Comparison of ENCODE assay signal across 8 mouse cellular contexts in the genomic region with DNA sequence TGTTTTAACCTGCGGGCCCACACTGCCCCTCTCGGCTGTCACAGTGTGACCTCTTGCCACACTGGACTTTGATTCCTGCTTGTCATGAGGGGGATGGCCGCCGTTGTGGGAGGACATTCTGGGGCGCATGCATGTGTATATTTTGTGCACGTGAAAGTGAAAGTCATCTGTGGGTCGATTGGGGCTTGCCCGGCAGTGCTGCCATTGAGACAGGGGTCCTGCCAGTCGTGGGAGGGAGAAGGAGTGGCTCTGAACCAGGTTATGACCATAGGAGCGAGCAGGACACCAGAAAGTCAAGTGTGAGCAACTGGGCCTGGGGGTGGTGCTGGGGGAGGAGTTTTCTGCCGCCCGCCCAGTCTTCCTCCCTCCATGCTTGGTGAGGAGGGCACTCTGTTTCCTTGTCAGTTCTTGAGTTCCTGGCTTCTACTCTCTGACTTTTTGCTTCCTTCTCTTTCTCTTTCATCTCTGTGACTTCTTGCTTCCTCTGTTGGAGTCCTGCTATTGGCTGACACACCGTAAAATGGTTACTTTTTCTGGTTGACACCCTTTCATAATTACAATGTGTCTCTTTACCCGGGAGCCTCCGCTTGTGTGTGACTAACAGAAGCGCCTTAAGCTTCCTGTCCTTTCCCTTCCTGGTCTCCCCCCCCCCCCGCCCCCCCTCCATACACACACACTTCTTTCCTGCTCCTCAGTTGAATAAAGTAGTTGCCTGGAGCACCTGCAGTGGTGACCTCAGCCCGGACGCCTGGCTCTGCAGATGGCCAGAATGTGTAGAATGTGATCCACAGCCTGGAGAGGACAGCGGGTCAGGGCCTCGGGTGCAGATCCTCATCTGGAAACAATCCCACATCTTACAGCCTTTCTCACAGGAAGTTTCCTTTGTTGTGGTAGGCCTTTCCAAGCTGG. TPM values are rescaled to one million over a fixed set of nuclear protein-coding genes. Genes with fewer than 3 reads are reported as not detected.
DNase-seq lines count a peak whose midpoint lies in the region; ATAC-seq lines count a peak whose summit lies in the region.

No protein-coding gene starts in this region.

- peak; percentile 27 for DNase-seq in gastrocnemius, postnatal 10 days
- no peak for DNase-seq in gastrocnemius, postnatal 25 days
- DNase-seq in naive thymus-derived CD4-positive, alpha-beta T cell, adult 2 months (ENCODE audit: low read depth): peak; percentile 85
- no peak for DNase-seq in left cerebral cortex, postnatal 4 days
- DNase-seq in urinary bladder, adult 2 months (ENCODE audit: low spot score): no peak

- no peak overlapping the region for H3K9ac ChIP-seq in limb, embryonic 13.5 days

- H3K4me2 ChIP-seq in limb, embryonic 13.5 days (replicated peaks): 0 out of 2 replicates have a peak overlapping the region, but pooled peaks have one; percentile 14

- peaks cover 58% of the 10 kb centered on the region for H3K4me1 ChIP-seq in brown adipose tissue, adult 24 weeks (ENCODE audit: control insufficient read depth, insufficient read depth, insufficient read length, low read length)
- peaks cover 62% of the 10 kb centered on the region for H3K4me1 ChIP-seq in limb, embryonic 13.5 days

- intact Hi-C loops in left cerebral cortex, postnatal 4 days (cut with DNase I): no loop called here

- ATAC-seq in hematopoietic stem cell, adult 5-6 weeks (replicated peaks in 1 of 2; ENCODE audit: insufficient read depth in 1 of 2, low FRiP score in 2 of 2, low TSS enrichment in 1 of 2, low read depth in 1 of 2, poor library complexity in 2 of 2, severe bottlenecking in 2 of 2): peak; percentile 57 to 61
- no peak for ATAC-seq in limb, embryonic 13.5 days (ENCODE audit: low FRiP score, low read depth)

- H3K27ac ChIP-seq in brown adipose tissue, adult 24 weeks (replicated peaks; ENCODE audit: low read depth, low read length): peak overlapping the region; percentile 93
- H3K27ac ChIP-seq in limb, embryonic 13.5 days: peak overlapping the region; percentile 84

- no peaks in the 10 kb centered on the region for H3K27me3 ChIP-seq in limb, embryonic 13.5 days

- H3K4me3 ChIP-seq in brown adipose tissue, adult 24 weeks (ENCODE audit: insufficient read depth, low read depth, low read length): peak overlapping the region; percentile 39
- no peak overlapping the region for H3K4me3 ChIP-seq in limb, embryonic 13.5 days

- H3K9me3 ChIP-seq in limb, embryonic 13.5 days: no peaks in the 10 kb centered on the region

- peaks cover 25% of the 10 kb centered on the region; the same call in 1 of the 2 replicates for H3K36me3 ChIP-seq in limb, embryonic 13.5 days

- WGBS in limb, embryonic 13.5 days: 47% methylated on average over 20 of the region's 21 CpGs

RNA-seq across cellular contexts. Expression of a gene that starts 15.3 kb away (rescaled TPM):
- 100 to 1,000 TPM; 107 to 130 TPM for total RNA-seq in gastrocnemius, postnatal 10 days (2021)
- total RNA-seq in gastrocnemius, postnatal 25 days (2021): 10 to 100 TPM; 70.0 to 78.1 TPM
- 10.6 and 12.2 TPM in 2 replicates for polyA plus RNA-seq in brown adipose tissue, adult 24 weeks (2012; ENCODE audit: insufficient read depth, insufficient read length, missing spikeins)
- total RNA-seq in hematopoietic stem cell, adult 5-6 weeks (2017): 57.2 and 118 TPM in 2 replicates
- 46.9 and 54.0 TPM in 2 replicates for polyA plus RNA-seq in limb, embryonic 13.5 days (2015; fragmentation: Nextera tagmentation; extraction: Ambion mirVana)
- 10 to 100 TPM; 23.9 to 24.7 TPM for total RNA-seq in left cerebral cortex, postnatal 4 days (2021)
- polyA plus RNA-seq in urinary bladder, adult 2 months (2012; rRNA removed): 68.7 and 73.4 TPM in 2 replicates

RNA-seq across cellular contexts. Expression of a gene that starts 37.3 kb away (rescaled TPM):
- total RNA-seq in gastrocnemius, postnatal 10 days (2021): 10 to 100 TPM; 12.7 to 16.6 TPM
- 10 to 100 TPM; 13.8 to 14.1 TPM for total RNA-seq in gastrocnemius, postnatal 25 days (2021)
- 11.4 and 18.4 TPM in 2 replicates for polyA plus RNA-seq in brown adipose tissue, adult 24 weeks (2012; ENCODE audit: insufficient read depth, insufficient read length, missing spikeins)
- total RNA-seq in hematopoietic stem cell, adult 5-6 weeks (2017): 6.0 and 10.4 TPM in 2 replicates
- polyA plus RNA-seq in limb, embryonic 13.5 days (2015; fragmentation: Nextera tagmentation; extraction: Ambion mirVana): 25.8 and 27.5 TPM in 2 replicates
- total RNA-seq in left cerebral cortex, postnatal 4 days (2021): 10 to 100 TPM; 28.4 to 31.5 TPM
- polyA plus RNA-seq in urinary bladder, adult 2 months (2012; rRNA removed): 56.1 and 75.8 TPM in 2 replicates

RNA-seq across cellular contexts. Expression of a gene that starts 37.5 kb away (rescaled TPM):
- 100 to 1,000 TPM; 938 to 959 TPM for total RNA-seq in gastrocnemius, postnatal 10 days (2021)
- total RNA-seq in gastrocnemius, postnatal 25 days (2021): 100 to 1,000 TPM; 558 to 572 TPM
- 575 and 685 TPM in 2 replicates for polyA plus RNA-seq in brown adipose tissue, adult 24 weeks (2012; ENCODE audit: insufficient read depth, insufficient read length, missing spikeins)
- 1,280 and 1,726 TPM in 2 replicates for total RNA-seq in hematopoietic stem cell, adult 5-6 weeks (2017)
- 1,446 and 1,459 TPM in 2 replicates for polyA plus RNA-seq in limb, embryonic 13.5 days (2015; fragmentation: Nextera tagmentation; extraction: Ambion mirVana)
- 100 to 1,000 TPM; 657 to 680 TPM for total RNA-seq in left cerebral cortex, postnatal 4 days (2021)
- polyA plus RNA-seq in urinary bladder, adult 2 months (2012; rRNA removed): 2,459 and 2,490 TPM in 2 replicates

RNA-seq across cellular contexts. Expression of a gene that starts 43.2 kb away (rescaled TPM):
- 10 to 100 TPM; 33.4 to 41.7 TPM for total RNA-seq in gastrocnemius, postnatal 10 days (2021)
- total RNA-seq in gastrocnemius, postnatal 25 days (2021): 10 to 100 TPM; 26.1 to 30.7 TPM
- polyA plus RNA-seq in brown adipose tissue, adult 24 weeks (2012; ENCODE audit: insufficient read depth, insufficient read length, missing spikeins): 9.9 and 15.0 TPM in 2 replicates
- 31.4 and 34.5 TPM in 2 replicates for total RNA-seq in hematopoietic stem cell, adult 5-6 weeks (2017)
- polyA plus RNA-seq in limb, embryonic 13.5 days (2015; fragmentation: Nextera tagmentation; extraction: Ambion mirVana): 46.1 and 48.2 TPM in 2 replicates
- total RNA-seq in left cerebral cortex, postnatal 4 days (2021): 10 to 100 TPM; 85.8 to 87.0 TPM
- 17.8 and 26.4 TPM in 2 replicates for polyA plus RNA-seq in urinary bladder, adult 2 months (2012; rRNA removed)

RNA-seq across cellular contexts. Expression of a gene that starts 55.7 kb away (rescaled TPM):
- not detected for total RNA-seq in gastrocnemius, postnatal 10 days (2021)
- not detected for total RNA-seq in gastrocnemius, postnatal 25 days (2021)
- polyA plus RNA-seq in brown adipose tissue, adult 24 weeks (2012; ENCODE audit: insufficient read depth, insufficient read length, missing spikeins): not detected in 2 replicates
- total RNA-seq in hematopoietic stem cell, adult 5-6 weeks (2017): not detected in 2 replicates
- not detected in 2 replicates for polyA plus RNA-seq in limb, embryonic 13.5 days (2015; fragmentation: Nextera tagmentation; extraction: Ambion mirVana)
- not detected for total RNA-seq in left cerebral cortex, postnatal 4 days (2021)
- polyA plus RNA-seq in urinary bladder, adult 2 months (2012; rRNA removed): not detected in 2 replicates

Comparison
In these comparisons a context has a peak if more than half of its experiments do, and no peak if none do; other contexts are left out.
1. DNase-seq: peak in gastrocnemius, postnatal 10 days (single experiment) and naive thymus-derived CD4-positive, alpha-beta T cell, adult 2 months (single experiment); none in gastrocnemius, postnatal 25 days (single experiment), left cerebral cortex, postnatal 4 days (single experiment) and urinary bladder, adult 2 months (single experiment).